Mouse (Mus musculus) fat pad, adult 2 months (tissue): ENCODE results near the gene Rnf166.

Experiments used
- DNase-seq: peaks from one replicate; pipeline ENCODE4 v3.0.0-alpha.2; 2011; ENCODE audit warnings: low read depth, low spot score; ENCODE audit errors: extremely low read depth

Gene Rnf166

GRCm38 (mm10) chr8:122475580-122476320 lies at the start of gene Rnf166, which contains the start of gene Ctu2:
TSS of gene Rnf166 (minus strand) at chr8:122476064.
TSS of gene Ctu2 (plus strand) at chr8:122476143.
- no peak for DNase-seq

DNA sequence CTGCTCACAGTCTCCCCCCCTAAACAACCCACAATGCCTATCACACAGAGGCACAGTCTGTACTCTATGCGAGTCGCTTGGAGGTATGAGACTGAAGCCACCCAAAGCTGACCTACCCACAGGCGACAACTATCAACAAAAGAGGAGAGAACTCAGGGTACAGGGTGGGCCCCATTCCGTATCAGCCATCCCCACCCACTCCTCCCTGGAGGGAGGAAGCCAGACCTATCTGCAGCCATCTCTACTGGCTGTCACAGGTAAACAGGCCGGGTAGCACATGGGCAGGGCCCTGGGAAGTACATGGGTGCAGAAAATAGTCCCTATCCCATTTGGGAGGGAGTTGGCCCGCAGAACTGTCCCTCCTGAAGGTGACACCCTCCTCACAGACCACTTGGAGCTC lies 49.1 kb upstream of the Rnf166 start:
- DNase-seq, result no peak

GRCm38 (mm10) chr8:122524506-122524905 lies 48.6 kb upstream of the Rnf166 start:
- no peak for DNase-seq

DNA sequence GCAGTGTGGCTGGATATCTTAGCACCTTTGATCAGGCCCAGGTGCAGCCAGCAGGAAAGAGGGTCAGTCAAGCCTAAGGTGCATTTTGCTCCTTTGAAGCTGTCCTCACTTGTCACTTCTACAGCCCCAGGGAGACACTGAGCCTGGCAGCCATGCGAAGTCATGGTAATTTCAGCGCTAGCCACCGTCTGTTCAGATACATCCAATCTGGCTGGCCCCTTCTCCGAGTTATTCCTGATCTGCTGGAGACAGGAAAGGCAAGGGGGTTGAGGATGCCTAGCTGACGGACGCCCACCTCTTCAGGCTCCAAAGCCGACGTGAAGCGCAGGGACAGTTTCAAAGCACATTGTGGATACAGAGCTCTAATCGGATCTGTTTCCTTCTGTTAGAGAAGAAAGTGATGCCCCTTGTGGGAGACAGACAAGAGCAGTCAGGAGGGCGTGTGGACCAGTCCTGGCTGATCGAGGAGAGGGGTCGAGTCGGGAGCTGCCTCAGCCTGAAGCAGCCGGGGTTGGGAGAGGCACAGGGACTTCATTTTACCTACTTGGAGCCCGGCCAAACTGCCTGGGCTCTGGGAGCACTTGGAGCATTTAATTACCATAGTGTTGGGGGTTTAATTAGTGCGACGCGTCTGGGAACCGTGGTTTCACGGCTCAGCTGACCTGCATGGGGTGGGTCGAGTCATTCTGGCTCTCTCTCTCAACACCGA lies 47.9 kb upstream of the Rnf166 start:
- no peak for DNase-seq

DNA sequence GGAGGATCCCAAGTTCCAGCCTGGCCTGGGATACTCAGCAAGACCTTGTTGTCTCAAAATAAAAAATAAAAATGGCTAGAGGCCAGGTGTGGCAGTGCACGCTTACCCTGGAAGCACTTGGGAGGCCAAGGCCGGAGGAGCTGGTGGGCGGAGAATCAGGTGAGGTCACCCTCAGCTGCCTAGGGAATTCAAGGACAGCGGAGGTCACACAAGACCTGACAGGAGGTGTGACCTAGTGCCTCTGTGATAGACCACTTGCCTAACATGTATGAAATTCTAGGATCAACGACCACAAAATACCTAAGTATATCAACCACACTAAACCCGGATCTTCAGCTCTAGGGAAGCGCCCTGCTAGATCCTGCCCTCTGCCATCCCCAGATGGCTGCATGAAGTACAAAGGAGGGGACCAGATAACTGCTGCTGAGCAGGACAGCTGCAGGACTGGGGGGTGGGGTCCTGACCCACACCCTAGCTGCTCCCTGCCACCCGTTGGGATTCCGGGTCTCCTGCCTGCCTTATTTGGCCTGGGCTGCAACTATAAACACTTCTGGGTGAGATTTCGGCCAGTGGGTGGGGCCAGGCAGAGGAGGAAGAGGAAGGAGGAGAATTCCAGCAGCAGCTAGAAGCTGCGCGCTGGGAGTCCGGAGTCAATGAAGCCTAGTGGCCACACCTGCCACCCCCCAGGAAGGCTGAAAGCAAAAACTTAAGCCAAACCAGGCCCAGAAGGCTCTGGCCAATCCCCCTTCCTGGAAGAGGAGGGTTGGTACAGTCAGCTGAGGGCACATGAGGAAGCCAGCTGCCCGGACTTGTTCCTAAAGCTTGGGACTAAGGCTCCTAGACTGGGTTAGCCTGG lies 47.2 kb upstream of the Rnf166 start:
- DNase-seq, result no peak

DNA sequence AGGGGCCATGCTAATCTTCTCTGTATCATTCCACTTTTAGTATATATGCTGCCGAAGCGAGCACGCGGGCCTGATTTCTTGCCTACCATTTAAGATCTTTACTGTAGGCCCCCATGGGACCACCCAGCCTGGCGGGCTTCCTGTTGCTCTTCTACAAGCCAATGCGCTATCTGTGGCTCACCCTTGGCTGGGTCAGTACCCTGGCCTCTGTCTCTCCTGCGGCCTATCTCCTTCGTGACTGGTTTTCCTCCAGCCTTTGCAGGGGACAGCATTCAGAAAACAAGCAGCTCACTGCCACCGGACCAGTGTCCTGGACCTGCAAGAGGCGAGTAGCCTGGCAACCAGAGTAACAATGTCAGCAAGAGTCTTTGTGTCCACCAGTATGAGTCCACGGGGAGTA lies 44.7 kb upstream of the Rnf166 start:
- no peak for DNase-seq

- DNase-seq, result no peak
These were observed 41.8 kb upstream of the Rnf166 start for GRCm38 (mm10) chr8:122517541-122518190.

GRCm38 (mm10) chr8:122515699-122516098 lies 39.8 kb upstream of the Rnf166 start:
- peak; percentile 90 for DNase-seq

DNA sequence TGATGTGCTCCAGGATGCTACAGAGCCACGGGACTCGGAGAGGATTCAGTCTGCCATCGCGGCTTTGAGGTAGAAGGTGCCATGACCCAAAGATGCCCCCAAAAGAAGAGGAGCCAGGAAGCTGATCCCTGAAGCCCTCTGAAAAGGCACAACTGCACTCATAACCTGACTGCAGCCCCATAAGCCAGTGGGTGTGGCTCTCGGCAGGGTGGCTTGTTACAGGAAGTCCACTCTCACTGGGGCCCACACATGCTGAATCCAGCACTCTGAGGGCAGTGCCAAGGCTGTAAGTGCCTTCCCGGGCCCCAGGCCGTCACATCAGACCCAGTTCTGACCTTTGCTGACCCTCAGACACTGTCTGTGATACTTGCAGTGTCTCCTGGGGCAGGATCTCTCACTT lies 36.5 kb upstream of the Rnf166 start:
- DNase-seq, result no peak

DNA sequence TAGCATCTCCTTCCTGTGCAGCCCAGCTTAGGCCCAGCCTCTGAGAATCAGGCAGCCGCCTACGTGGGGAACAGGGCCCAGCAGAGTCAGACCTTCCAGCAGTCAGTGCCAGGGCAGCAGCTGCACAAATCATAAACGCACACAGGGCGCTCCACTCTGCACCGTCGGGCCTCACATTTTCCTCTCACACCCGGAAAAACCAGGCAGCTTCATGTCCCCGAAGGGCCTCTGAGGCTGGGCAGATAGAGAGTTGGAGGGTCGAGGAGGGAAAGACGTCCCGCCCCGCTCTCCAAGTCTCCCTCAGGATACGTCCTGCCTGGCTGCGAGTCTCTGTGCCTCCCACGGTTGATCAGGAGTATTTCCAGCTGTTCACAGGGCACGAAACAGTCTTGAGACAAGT lies 35.7 kb upstream of the Rnf166 start:
- no peak for DNase-seq

GRCm38 (mm10) chr8:122500856-122501255 lies 25.0 kb upstream of the Rnf166 start:
- DNase-seq, result no peak

GRCm38 (mm10) chr8:122497912-122498311 lies 22.0 kb upstream of the Rnf166 start:
- DNase-seq, result no peak

GRCm38 (mm10) chr8:122497016-122497734 lies 21.3 kb upstream of the Rnf166 start:
- no peak for DNase-seq

DNA sequence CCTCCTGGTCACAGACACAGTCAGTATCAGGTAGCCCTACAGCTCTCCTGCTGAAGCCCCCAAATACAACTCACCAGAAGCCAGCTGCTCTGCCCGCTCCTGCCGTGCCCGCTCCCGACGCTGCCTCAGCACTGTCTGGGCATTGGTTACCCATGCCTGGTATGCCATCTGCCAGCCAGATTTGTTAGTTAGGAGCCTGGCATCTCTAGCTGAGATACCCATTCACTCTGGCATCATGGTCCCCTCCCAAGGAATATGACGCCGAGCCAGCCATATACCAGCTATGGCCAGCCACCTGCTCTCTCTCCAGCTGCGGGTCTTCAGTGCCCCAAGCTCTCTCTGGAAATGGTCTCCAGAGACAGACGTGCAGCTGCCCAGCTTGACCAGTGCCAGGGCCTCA lies 12.5 kb upstream of the Rnf166 start:
- DNase-seq, result no peak

- no peak for DNase-seq
These were observed 9.0 kb upstream of the Rnf166 start for GRCm38 (mm10) chr8:122484831-122485230.

DNA sequence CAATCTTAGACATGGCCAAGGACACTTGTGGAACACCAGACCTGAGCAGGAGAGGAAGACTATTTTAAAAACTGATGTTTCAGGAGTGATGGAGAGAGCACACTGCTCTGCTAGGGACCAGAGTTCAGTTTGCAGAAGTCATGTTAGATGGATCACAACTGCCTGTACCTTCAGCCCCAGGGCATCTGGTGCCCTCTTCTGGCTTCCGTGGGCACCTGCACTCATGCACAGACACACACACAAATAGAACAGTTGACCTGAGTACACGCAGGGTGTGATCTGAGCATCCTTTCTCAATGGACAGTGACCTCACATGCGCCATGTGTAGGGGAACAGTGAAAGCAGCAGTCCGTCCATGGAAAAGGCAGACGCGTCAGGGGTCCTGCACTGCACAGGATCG lies 8.0 kb upstream of the Rnf166 start:
- no peak for DNase-seq

DNA sequence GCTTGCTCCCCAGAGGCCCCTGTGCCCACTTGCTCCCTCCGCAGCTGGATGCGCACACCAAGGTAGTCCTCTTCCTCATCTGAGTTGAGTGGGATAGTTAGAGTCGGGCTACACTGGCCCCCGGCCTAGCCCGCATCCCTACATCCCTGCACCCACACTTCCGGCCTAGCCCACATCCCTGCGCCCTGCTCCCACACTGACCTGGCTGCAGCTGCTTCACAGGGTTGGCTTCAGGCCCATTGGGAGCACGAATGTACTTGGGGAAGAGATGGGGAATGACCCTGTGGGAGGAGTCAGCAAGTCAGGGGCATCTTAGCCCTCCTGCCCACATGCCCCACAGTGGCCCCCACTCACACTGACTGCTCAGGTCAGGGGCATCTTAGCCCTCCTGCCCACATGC lies 6.6 kb upstream of the Rnf166 start:
- no peak for DNase-seq

DNA sequence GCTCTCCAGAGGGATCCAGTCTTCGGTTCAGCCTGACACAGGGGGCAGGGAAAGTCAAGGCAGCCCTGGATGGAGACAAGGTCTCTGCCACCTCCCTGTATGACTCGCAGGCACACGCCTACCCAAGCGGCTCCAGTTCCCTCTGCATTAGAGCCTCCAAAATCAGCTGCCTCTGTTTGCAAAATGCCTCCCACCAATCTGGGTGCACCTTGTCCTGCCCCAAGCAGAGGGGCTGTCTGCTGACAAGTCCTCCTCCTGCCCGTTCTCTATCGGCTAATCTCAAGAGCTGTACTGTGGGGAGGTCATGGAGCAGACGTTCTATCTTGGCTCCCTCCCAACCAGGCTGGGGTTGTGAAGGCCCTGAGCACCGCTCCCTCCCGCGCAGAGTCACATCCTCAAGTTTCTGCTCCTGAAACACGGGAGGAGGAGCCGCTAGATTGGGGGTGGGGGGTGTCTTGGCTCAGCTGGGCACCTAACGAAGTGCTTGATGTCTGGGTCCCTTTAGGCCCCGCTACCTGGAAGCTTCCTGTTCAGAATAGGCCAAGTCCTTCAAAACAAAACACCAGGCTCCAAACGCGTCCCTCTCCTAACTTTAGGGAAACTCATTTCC lies 808 bp downstream of the Rnf166 start:
- no peak for DNase-seq

DNA sequence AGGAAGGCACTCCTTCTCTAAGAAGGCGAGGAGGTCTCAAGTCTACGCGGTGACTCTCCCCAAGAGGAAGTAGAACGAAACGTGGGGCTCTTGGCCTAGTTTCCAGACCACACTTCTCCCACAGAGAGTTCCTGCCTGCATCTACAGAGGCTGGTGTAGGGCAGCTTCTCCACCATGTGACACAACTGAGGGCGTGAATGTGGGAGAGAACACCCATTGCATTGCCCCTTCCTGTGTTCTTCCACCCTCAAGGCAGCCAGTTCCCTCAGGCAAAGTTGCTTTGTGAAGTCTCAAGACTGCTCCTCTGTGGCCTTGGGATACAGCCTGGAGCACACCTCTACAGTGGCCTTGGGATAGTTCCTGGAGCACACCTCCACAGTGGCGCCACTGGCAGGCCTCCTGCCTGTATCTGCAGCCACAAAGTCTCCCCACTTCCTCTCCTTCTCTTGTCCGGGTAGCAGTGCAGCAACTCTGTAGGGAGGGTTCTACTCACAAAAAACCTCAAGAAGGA lies 1.9 kb downstream of the Rnf166 start:
- no peak for DNase-seq

GRCm38 (mm10) chr8:122470691-122471090 lies 5.2 kb downstream of the Rnf166 start:
- DNase-seq, result no peak
